Mouse (Mus musculus) thymus, postnatal 25 days (tissue): ENCODE results near the gene Grm5.

ENCODE experiments used
- DNase-seq: peaks from one replicate; pipeline ENCODE4 v3.0.0; 2022

The Grm5 gene

DNA sequence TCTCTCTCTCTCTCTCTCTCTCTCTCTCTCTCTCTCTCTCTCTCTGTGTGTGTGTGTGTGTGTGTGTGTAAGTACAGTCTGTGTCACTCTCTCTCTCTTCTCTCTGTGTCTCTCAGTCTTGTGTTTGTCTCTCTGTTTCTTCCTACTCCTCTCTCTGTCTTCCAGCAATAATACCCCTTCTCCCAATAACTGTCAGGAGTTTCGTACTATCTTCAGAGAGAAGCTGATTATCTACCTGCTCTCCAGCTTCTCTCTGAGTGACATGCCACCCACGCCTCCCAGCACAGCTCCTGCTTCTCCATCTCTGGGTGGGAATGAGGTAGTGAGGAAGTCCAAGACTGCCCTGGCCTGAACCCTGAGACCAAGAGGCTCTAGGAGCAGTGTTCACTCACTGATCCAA is at the start of gene Grm5:
Gene Grm5 (plus strand): TSS at position 301 of the 400 bp plus-strand sequence.
- no peak for DNase-seq

- DNase-seq: no peak
These were observed 44.9 kb upstream of the Grm5 start for GRCm38 (mm10) chr7:87539031-87539430.

- DNase-seq: no peak
These were observed 18.7 kb upstream of the Grm5 start for GRCm38 (mm10) chr7:87565300-87565699.

- DNase-seq: no peak
These were observed 17.5 kb upstream of the Grm5 start for GRCm38 (mm10) chr7:87566476-87566875.

- DNase-seq: no peak
These were observed 323 bp downstream of the Grm5 start for GRCm38 (mm10) chr7:87584281-87584701.

DNA sequence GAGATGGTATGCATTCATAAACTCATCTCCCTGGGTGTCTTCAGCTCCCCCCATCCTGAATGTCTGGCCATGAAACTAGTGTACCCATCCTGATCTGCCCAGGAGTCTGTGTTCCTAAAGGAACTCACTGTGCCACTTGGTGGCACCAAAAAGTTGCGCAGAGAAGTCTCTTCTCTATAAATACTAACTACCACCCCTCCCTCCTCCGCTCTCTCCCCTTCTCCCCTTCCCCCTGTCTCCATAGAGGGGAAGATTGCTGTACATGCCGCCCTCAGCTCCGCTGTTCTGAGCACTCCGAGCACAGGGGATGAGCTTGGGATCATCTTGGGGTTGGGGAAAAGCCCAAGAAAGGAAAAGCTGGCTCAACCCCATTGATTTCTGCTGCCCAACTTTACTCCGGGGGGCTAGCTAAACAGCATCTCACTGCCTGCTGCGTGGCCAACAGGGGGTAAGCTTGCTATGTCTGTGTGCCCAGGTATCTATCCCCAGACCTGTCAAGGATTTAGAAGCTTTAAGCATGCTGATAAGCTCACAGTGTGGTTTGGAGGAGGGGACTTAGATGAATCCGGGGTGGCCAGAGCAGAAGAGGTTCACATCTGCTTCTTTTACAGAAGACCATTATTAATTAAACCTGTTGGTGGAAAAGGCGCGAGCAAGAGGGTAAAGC is 2.4 kb downstream of the Grm5 start:
- no peak for DNase-seq

DNA sequence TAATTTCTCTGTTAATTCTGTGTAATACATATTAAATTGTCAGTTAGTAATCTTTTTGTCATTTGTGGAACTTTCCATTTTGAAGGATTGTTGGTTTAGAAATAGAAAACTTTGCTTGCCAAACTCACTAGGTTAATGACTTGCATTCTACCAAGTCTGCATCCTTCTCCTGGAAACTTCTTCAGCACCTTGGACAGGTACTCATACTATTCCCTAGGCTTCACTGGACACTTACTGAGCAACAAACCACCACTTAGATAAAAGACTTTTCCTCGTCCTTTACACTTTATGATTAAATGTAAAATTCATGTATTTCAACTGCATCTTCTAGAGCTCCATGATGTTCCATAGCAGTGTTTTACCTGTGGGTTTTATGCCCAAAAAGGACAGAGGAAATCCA is 4.0 kb downstream of the Grm5 start:
- no peak for DNase-seq

- no peak for DNase-seq
These were observed 42.3 kb downstream of the Grm5 start for GRCm38 (mm10) chr7:87626251-87626650.

DNA sequence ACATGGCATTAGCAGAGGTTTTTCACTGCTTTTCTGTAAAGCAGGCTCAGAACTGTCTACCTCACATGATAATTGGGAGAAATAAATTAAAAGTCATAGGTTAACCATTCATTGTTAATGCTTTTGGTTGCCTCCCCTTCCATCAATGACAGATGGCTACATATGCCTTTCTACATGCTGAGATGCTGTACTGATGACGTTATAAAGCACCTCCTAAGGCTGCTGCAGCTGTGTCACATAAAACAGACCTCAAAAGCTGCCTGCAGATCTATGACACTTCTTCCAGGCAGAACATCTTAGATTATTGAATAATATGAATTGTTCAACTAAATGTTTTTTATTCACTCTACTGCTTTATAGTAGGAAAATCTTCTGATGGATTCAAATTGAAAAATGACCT is 51.6 kb downstream of the Grm5 start:
- no peak for DNase-seq

DNA sequence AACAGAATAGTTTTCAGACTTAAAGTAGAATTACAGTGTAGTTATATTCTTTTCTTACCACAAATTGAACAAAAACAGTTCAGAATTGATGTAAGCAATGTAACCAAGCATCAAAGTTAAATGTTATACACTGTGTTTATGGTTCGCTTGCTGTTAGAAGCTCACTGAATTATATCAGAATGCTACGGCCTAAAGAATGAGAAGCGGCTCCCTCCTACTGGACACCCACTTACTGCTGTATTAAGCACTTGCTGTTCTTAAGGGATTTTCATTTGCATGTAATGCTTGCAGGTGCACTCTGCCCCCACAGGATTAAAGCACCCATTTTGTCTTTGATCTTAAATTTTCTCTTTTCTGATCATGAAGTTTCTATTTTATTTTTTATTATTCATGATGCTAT is 66.6 kb downstream of the Grm5 start:
- no peak for DNase-seq

DNA sequence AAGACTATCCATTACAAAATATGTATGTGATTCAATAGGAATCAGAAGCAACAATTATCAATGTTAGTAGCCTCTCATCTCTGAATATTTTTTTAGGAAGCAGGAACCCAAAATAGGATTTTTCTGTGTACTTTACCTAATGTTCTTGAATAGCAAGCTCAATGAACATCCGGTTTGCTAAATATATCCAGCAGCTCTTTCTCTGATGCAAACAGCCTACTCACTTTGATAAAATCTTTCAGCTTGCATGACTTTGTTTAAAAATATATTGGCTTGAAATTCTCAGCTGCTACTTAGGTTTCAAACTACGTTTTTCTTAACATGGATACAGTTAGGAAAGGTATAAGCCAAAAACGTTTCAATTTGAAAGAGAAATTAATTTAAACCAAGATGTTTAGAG is 77.8 kb downstream of the Grm5 start:
- no peak for DNase-seq

DNA sequence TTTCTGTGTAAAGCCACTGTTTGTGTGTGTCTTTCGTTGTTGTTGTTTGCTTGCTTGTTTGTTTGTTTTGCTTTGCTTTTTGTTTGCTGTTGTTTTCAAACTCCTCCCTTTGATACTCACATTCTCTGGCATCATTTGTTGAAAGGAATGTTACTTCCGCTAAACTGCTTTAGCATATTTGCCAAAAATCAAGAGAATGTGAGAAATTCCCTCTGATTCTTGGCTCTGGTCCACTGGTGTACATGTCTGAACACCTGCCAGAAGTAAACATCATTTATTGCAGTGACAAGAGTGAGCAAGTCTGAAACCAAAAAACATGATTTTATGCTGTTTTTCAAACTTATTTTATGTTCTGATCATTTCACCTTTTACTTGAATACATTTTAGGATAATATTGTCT is 80.1 kb downstream of the Grm5 start:
- no peak for DNase-seq

DNA sequence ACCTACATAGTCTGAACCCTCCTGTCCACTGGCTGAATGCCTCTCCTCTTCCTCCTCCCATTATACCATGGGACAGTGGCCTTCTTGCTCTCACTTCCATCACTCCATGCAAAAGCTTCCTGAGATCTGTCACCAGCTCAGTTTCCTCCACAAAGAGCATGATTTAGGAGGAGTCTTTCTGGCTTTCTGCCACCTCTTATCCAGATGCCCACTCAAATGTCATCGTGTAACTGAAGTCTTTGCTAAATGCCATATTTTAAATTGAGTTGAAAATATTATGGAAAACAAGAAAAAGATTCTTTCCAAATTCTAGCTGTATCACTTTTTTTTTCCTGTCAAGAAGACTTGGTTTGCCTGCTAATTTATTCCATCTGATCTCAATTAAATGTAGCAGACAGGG is 132.4 kb downstream of the Grm5 start:
- no peak for DNase-seq

DNA sequence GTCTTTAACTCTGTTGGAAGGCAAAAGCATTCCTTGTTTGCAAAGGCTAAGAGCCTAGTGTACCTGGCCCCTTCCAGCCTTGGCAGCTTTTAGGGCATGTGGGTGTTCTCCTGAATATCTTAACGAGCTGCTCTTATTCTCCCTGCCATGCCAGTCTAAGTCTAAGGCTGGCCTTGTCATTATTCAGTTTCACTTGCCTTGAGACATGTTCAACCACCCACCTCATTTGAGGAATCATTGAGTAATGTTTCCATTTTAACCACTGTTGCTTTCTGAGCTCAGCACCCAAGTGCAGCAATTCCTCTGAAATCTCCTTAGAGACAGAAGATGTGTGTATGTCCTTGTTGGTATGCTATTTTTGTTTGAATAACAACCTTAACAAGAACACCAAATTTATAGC is 134.7 kb downstream of the Grm5 start:
- DNase-seq: no peak

- no peak for DNase-seq
These were observed 150.5 kb downstream of the Grm5 start for GRCm38 (mm10) chr7:87734511-87734910.

DNA sequence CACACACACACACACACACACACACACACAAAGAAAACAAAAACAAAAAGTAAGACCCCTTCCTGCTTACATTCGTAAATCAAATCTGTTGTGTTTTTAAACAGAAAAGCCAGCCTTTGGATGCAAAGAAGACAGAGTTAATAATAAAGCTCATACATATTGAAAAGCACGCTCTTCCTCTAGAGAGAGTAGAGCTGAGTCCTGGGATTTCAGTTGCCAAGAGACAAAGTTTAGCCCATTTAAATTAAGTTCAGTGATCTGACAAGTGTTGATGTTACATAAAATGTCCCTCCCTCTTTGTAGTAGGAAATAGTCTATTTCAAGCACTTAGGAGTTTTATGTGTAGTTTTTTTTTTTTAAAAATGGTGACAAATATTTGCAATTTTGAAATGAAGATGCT is 178.0 kb downstream of the Grm5 start:
- DNase-seq: no peak

- no peak for DNase-seq
These were observed 178.4 kb downstream of the Grm5 start for GRCm38 (mm10) chr7:87762376-87762775.

- DNase-seq: no peak
These were observed 203.6 kb downstream of the Grm5 start for GRCm38 (mm10) chr7:87787560-87787959.

DNA sequence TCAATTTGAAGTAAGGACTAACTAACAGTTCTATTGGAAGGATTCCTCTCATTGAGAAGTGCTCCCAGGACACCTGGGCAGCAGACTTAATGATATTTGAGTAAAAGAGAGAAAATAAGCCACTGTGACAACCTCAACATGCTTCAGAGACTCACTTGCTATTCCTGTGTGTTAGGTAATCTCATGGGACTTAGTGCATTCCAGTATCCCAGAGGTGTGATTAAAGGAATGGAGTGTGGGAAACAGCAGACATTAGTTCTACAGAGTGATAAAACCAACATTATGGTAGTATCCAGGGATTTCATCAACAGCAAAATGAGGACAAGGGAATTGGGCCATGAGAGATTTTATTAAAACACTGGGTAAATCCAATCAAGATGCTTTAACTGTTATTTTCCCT is 205.0 kb downstream of the Grm5 start:
- DNase-seq: no peak

DNA sequence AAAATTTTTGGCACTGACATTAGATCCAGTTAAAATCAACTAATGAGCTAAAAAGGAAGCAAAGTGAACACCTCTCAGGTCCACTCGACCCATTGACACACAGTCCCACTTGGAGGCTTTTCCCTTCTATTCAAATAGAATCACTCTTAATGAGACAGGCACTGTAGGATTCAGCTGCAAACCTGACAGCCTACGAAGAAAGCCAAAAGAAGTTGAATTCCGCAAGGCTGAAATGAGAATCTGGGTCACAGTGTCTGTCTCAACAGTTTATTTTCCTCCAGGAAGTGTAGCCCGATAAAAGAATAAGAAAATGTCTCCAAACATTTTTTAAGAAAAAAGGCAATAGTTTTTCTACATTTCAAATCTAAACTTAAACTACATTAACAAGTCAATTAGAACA is 209.9 kb downstream of the Grm5 start:
- DNase-seq: no peak

- DNase-seq: no peak
These were observed 240.9 kb downstream of the Grm5 start for GRCm38 (mm10) chr7:87824898-87825297.

DNA sequence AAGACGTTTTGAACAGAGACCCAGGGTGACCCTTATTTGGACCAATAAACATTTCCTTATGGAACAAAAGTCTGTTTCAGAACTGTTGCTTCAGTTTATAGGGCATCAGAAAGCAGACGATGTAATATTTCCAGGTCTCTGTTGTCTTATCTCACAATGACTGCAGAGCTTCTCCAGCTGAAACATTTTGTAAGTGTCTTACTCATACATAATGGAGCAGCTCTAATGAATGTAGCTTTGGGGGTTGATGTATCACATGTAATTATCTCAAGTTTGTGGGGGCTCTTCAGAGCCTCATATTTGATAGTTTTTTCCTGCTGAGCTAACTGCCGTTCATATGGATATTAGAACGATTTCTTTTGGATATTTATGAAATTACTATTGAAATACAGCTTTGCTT is 250.7 kb downstream of the Grm5 start:
- no peak for DNase-seq

DNA sequence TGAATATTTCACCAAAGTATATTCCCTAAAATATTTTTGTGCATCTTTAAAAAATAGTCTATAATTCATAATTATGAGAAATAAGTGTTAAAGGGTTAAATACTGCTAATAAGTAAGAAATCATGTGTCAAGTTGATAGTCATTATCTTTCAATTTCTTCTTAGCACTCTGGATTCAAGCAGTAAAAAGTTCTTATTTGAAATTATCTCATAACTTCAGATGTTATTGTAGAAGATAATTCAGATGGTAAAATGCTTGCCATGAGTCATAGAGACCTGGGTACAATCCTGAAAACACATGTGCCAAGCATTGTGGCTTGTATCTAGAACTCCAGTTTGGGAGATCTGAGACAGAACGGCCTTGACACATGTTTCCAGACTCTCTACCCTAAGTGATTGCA is 254.6 kb downstream of the Grm5 start:
- DNase-seq: no peak

- no peak for DNase-seq
These were observed 259.5 kb downstream of the Grm5 start for GRCm38 (mm10) chr7:87843496-87843895.

DNA sequence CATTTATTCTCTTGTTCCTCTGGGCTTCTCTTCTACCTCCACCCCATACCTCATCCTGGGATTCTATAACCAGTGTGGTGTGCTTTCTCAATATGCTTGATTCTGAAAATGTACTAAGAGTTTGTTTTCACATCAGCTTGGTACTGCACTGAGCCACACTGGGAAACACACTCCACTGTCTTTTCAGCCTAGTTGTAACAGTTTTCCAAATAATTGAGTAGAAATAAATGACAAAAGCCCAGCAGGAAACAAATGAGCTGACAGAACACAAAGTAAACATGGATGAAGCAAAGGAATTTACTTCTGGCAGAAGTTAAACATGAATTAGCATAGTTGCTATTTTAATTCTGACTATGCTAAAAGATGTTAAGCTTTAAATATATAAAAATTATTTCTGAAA is 262.1 kb downstream of the Grm5 start:
- no peak for DNase-seq

- no peak for DNase-seq
These were observed 342.0 kb downstream of the Grm5 start for GRCm38 (mm10) chr7:87925956-87926355.
